Mouse (Mus musculus): ENCODE measurements around the gene Mia2. TPM values are rescaled to one million over a fixed set of nuclear protein-coding genes. Genes with fewer than 3 reads are reported as not detected.

Gene Mia2
- polyA plus RNA-seq, 1 experiment from 2014 or later, result 49.3 TPM

DNA sequence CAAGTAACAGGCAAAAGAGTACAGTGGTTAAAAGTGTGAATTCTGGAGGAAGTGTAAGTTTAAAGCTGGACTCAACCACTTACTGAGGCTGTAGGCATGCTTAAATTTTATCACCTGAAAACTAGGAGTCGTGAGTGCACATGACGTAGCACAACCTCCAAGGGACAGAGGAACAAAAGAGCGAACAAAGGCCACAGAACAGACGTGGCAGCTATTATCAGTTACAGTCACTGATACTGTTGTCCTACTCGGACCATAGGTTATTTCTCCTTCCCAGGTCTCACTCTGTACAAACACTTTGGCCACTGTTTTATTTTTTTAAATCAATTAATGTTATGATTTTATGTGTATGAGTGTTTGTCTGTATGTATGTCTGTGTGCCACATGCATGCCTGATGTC, 9.2 kb downstream of the Mia2 start:
- no peaks in the 10 kb centered on the region for H3K27me3 ChIP-seq (ENCODE audit: insufficient read depth, low read length)
- DNase-seq (no peak), ATAC-seq (ENCODE audit: insufficient read depth) (no peak)
- H3K4me3 ChIP-seq (ENCODE audit: low read depth, low read length), result no peak overlapping the region
- no peaks in the 10 kb centered on the region for H3K9me3 ChIP-seq (ENCODE audit: low read depth, low read length)
- 67% methylated on average over 5 of the region's 5 CpGs for WGBS
- TF ChIP-seq CTCF (IDR thresholded peaks at IDR 0.05; ENCODE audit: low read depth), result no peak
- no peaks in the 10 kb centered on the region for H3K36me3 ChIP-seq (ENCODE audit: insufficient read depth)
- no peak overlapping the region for H3K27ac ChIP-seq (ENCODE audit: low read depth)
- H3K4me1 ChIP-seq (ENCODE audit: insufficient read depth), result no peaks in the 10 kb centered on the region
- no peak overlapping the region for H3K9ac ChIP-seq
- no peak overlapping the region for H3K4me2 ChIP-seq

DNA sequence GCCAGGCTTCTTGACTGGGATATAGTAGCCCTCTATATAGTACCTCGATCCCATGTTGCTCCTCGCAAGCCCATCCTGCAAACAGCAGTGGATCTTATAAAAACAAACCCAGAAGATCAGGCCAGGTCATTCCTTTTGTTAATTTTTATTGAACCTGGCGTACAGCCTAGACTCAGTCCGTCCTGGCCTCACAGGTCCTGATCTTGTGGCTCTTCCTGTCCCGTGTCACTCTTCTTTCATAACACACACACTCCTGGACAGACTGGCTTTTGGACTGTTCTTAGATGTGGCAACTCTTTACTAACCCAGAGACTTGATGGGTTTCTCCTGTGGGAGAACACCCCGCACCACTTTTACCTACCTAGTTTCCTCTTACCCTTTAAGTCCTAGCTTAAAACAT, 10.3 kb downstream of the Mia2 start:
- H3K4me1 ChIP-seq (ENCODE audit: insufficient read depth), result no peaks in the 10 kb centered on the region
- 67% methylated on average over 6 of the region's 6 CpGs for WGBS
- H3K27ac ChIP-seq (ENCODE audit: low read depth), result no peak overlapping the region
- no peak overlapping the region for H3K4me3 ChIP-seq (ENCODE audit: low read depth, low read length)
- no peak for TF ChIP-seq CTCF (IDR thresholded peaks at IDR 0.05; ENCODE audit: low read depth)
- H3K27me3 ChIP-seq (ENCODE audit: insufficient read depth, low read length), result no peaks in the 10 kb centered on the region
- no peak for ATAC-seq (ENCODE audit: insufficient read depth)
- no peaks in the 10 kb centered on the region for H3K9me3 ChIP-seq (ENCODE audit: low read depth, low read length)
- H3K9ac ChIP-seq, result no peak overlapping the region
- no peak for DNase-seq
- H3K36me3 ChIP-seq (ENCODE audit: insufficient read depth), result no peaks in the 10 kb centered on the region
- no peak overlapping the region for H3K4me2 ChIP-seq

DNA sequence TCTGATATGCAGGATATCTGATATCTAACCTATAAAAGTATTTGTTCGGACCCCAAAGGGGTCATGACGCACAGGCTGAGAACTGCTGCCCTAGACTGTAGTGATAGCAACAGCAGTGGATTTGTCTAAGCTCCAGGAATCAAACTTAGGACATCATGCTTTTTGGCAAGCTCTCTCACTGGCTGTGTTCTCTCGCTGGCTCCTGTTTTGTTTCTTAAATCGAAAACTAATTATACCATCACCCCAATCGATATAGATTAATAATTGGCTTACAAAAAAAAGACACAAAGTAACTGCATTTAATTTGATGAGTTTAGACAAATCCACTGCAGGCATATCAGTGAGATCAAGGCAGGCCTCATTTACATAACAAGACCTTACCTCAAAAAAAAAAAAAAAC, 10.9 kb downstream of the Mia2 start:
- Histone ChIP-seq H3K9ac (no peak overlapping the region), H3K4me1 (ENCODE audit: insufficient read depth) (no peaks in the 10 kb centered on the region), H3K4me2 (no peak overlapping the region), H3K27ac (ENCODE audit: low read depth) (no peak overlapping the region), H3K9me3 (ENCODE audit: low read depth, low read length) (no peaks in the 10 kb centered on the region), H3K36me3 (ENCODE audit: insufficient read depth) (no peaks in the 10 kb centered on the region), H3K4me3 (ENCODE audit: low read depth, low read length) (no peak overlapping the region), H3K27me3 (ENCODE audit: insufficient read depth, low read length) (no peaks in the 10 kb centered on the region)
- no peak for DNase-seq
- 88% methylated on average over 5 of the region's 5 CpGs for WGBS
- no peak for ATAC-seq (ENCODE audit: insufficient read depth)
- no peak for TF ChIP-seq CTCF (IDR thresholded peaks at IDR 0.05; ENCODE audit: low read depth)

DNA sequence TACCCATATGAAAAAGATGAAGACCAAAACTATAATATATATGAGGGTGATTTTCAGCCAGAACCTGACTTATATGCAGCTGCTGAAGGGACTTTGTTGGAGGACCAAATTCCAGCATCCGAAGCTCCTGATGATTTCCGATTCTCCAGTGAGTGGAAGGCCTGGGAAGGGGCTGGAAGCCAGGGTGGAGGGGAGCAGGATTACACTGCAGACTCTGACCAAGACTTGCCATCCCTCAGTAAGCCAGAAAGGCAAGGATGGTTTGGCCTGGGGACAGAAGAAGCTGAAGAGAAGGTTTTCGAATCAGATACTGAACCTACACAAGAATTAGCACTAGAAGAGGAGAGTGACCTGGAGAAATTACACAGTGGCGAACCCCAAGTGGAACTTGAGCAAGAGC, 12.3 kb downstream of the Mia2 start:
- TF ChIP-seq CTCF (IDR thresholded peaks at IDR 0.05; ENCODE audit: low read depth), result no peak
- H3K4me1 ChIP-seq (ENCODE audit: insufficient read depth), result no peaks in the 10 kb centered on the region
- DNase-seq, result no peak
- H3K27me3 ChIP-seq (ENCODE audit: insufficient read depth, low read length), result no peaks in the 10 kb centered on the region
- H3K4me2 ChIP-seq, result no peak overlapping the region
- no peaks in the 10 kb centered on the region for H3K9me3 ChIP-seq (ENCODE audit: low read depth, low read length)
- no peak for ATAC-seq (ENCODE audit: insufficient read depth)
- H3K4me3 ChIP-seq (ENCODE audit: low read depth, low read length), result no peak overlapping the region
- WGBS, result 86% methylated on average over 4 of the region's 4 CpGs
- H3K27ac ChIP-seq (ENCODE audit: low read depth), result no peak overlapping the region
- H3K9ac ChIP-seq, result no peak overlapping the region
- no peaks in the 10 kb centered on the region for H3K36me3 ChIP-seq (ENCODE audit: insufficient read depth)

DNA sequence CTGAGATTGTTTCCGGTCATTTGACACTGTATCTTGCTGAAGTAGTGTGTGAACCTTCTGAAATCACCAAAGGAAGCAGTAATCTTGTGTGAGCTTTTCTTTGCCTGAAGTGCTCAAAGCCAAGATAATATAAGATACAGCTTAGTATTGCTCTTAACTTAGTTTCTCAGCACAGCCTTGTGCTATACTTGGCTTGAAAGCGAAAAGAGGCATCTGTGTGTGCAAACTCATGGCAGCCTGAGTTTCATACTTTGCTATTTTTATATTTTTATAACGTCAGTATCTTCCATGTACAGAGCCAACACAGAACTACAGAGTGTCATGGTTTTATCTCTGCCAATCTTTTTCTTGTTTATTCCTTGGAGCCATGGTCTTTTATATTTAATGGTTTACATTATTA, 21.6 kb downstream of the Mia2 start:
- H3K9ac ChIP-seq, result no peak overlapping the region
- no peak overlapping the region for H3K4me3 ChIP-seq (ENCODE audit: low read depth, low read length)
- no peak overlapping the region for H3K4me2 ChIP-seq
- no peaks in the 10 kb centered on the region for H3K4me1 ChIP-seq (ENCODE audit: insufficient read depth)
- ATAC-seq (ENCODE audit: insufficient read depth), result no peak
- H3K27me3 ChIP-seq (ENCODE audit: insufficient read depth, low read length), result no peaks in the 10 kb centered on the region
- WGBS, result 68% methylated on average over 3 of the region's 3 CpGs
- no peaks in the 10 kb centered on the region for H3K9me3 ChIP-seq (ENCODE audit: low read depth, low read length)
- TF ChIP-seq CTCF (IDR thresholded peaks at IDR 0.05; ENCODE audit: low read depth), result no peak
- H3K27ac ChIP-seq (ENCODE audit: low read depth), result no peak overlapping the region
- DNase-seq, result no peak
- H3K36me3 ChIP-seq (ENCODE audit: insufficient read depth), result no peaks in the 10 kb centered on the region

DNA sequence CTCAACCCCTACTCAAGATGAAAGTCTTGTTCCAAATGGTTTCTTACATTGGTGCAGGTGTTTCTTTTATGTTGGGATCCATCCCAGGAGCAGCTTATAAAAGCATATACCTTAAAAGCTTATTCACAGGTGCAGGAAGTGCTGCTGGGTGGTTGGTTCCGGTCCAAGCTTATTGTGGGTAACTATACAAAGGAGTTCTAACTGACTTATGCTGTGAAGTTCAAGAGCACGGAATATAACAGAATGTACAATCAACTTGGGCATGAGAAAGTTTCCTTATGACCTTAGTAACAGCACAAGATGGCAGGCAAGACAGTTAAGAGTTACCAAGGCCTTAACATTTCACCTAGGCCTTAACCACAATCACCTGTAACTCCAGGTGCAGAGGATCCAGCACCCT, 29.8 kb downstream of the Mia2 start:
- Histone ChIP-seq H3K4me1 (ENCODE audit: insufficient read depth) (no peaks in the 10 kb centered on the region), H3K36me3 (ENCODE audit: insufficient read depth) (no peaks in the 10 kb centered on the region), H3K27me3 (ENCODE audit: insufficient read depth, low read length) (no peaks in the 10 kb centered on the region), H3K27ac (ENCODE audit: low read depth) (no peak overlapping the region), H3K4me2 (no peak overlapping the region), H3K9ac (no peak overlapping the region), H3K4me3 (ENCODE audit: low read depth, low read length) (no peak overlapping the region), H3K9me3 (ENCODE audit: low read depth, low read length) (no peaks in the 10 kb centered on the region)
- no peak for TF ChIP-seq CTCF (IDR thresholded peaks at IDR 0.05; ENCODE audit: low read depth)
- DNase-seq (no peak), ATAC-seq (ENCODE audit: insufficient read depth) (no peak)
- whole genome bisulfite sequencing, result 95% methylated on average over 2 of the region's 2 CpGs

DNA sequence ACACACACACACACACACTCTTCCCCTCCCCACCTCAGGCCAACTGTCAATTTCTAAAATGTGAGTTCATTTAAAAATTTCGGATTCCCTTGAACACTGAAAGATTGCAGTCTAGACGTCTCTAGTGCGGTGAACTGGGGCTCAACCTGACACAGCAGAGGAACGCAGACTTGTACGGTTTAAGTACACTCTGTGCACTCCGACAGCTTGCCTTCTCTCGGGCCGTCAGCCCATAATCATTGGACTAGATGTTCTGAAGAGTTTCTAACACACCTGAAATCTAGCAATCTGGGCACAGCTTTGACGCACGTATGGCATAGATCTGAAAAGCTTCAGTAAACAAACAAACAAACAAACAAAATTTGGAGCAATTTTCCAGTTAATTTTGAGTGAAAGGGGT, 32.9 kb downstream of the Mia2 start:
- Histone ChIP-seq H3K4me2 (no peak overlapping the region), H3K4me3 (ENCODE audit: low read depth, low read length) (no peak overlapping the region), H3K9ac (no peak overlapping the region), H3K9me3 (ENCODE audit: low read depth, low read length) (no peaks in the 10 kb centered on the region), H3K27ac (ENCODE audit: low read depth) (no peak overlapping the region), H3K4me1 (ENCODE audit: insufficient read depth) (peaks cover 11% of the 10 kb centered on the region), H3K36me3 (ENCODE audit: insufficient read depth) (no peaks in the 10 kb centered on the region), H3K27me3 (ENCODE audit: insufficient read depth, low read length) (no peaks in the 10 kb centered on the region)
- no peak for TF ChIP-seq CTCF (IDR thresholded peaks at IDR 0.05; ENCODE audit: low read depth)
- DNase-seq (no peak), ATAC-seq (ENCODE audit: insufficient read depth) (no peak)
- 66% methylated on average over 10 of the region's 10 CpGs for WGBS

DNA sequence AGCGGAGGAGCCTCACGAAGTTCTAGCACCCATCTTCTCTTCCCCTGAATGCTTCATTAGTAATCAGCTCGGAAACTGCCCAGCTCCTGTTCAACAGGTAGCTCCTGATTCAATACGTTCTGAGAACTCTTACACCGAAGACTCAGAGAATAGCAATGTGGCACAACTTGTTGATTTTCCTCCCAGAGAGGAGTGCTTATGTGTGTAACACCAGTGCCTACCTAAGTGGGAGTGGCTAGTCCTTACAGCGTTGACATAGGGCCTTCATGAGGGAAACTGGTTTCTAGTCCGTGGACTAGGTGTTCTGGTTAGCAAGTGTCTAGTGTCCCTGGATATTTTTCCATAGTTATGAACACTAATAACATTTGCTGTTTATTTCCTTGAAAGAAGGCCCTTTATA, 33.4 kb downstream of the Mia2 start:
- peak; percentile 41 for DNase-seq
- H3K27ac ChIP-seq (ENCODE audit: low read depth), result no peak overlapping the region

More for the DNA sequence above, 33.4 kb downstream of the Mia2 start:
- Histone ChIP-seq H3K9me3 (ENCODE audit: low read depth, low read length) (no peaks in the 10 kb centered on the region), H3K4me1 (ENCODE audit: insufficient read depth) (peaks cover 11% of the 10 kb centered on the region), H3K9ac (no peak overlapping the region), H3K27me3 (ENCODE audit: insufficient read depth, low read length) (no peaks in the 10 kb centered on the region), H3K4me2 (peak overlapping the region; percentile 85), H3K4me3 (ENCODE audit: low read depth, low read length) (peak overlapping the region; percentile 83; the same call in 1 of the 2 replicates), H3K36me3 (ENCODE audit: insufficient read depth) (no peaks in the 10 kb centered on the region)
- 35% methylated on average over 7 of the region's 7 CpGs for WGBS
- TF ChIP-seq CTCF (IDR thresholded peaks at IDR 0.05; ENCODE audit: low read depth), result no peak
- no peak for ATAC-seq (ENCODE audit: insufficient read depth)
